Mouse (Mus musculus) heart, embryonic 15.5 days (tissue): ENCODE data around the gene Copz1. TPM values are rescaled to one million over a fixed set of nuclear protein-coding genes. Genes with fewer than 3 reads are reported as not detected.

Source experiments
- ATAC-seq: fragments of 200-750 bp; cut with Nextera tagmentation; replicated peaks from 2 replicates; pipeline ENCODE4 v1.8.0; 2017; ENCODE audit warnings: low read depth, moderate TSS enrichment; ENCODE audit not compliant: insufficient number of reproducible peaks, insufficient read depth, low FRiP score
- H3K27ac ChIP-seq: fragments of 300-500 bp; sonication (generic); 2 replicates; pipeline ENCODE4 v1.5.1; 2015; ENCODE audit warnings: mild to moderate bottlenecking, inconsistent platforms
- H3K27me3 ChIP-seq: fragments of 300-500 bp; sonication (generic); 2 replicates; pipeline ENCODE4 v1.6.1; 2015; ENCODE audit warnings: inconsistent platforms
- H3K36me3 ChIP-seq: fragments of 300-500 bp; sonication (generic); 2 replicates; pipeline ENCODE4 v1.6.1; 2015; ENCODE audit warnings: mild to moderate bottlenecking, inconsistent platforms
- H3K4me1 ChIP-seq: fragments of 300-500 bp; sonication (generic); replicated peaks from 2 replicates; pipeline ENCODE4 v1.6.1; 2015; ENCODE audit warnings: inconsistent platforms
- H3K4me2 ChIP-seq: fragments of 300-500 bp; sonication (generic); 2 replicates; pipeline ENCODE4 v1.6.1; 2015; ENCODE audit warnings: inconsistent platforms, mild to moderate bottlenecking, moderate library complexity
- H3K4me3 ChIP-seq: fragments of 300-500 bp; sonication (generic); 2 replicates; pipeline ENCODE4 v1.5.1; 2015; ENCODE audit warnings: mild to moderate bottlenecking, inconsistent platforms
- H3K9ac ChIP-seq: fragments of 300-500 bp; sonication (generic); 2 replicates; pipeline ENCODE4 v1.6.1; 2015; ENCODE audit warnings: mild to moderate bottlenecking, inconsistent platforms
- H3K9me3 ChIP-seq: fragments of 300-500 bp; sonication (generic); replicated peaks from 2 replicates; pipeline ENCODE4 v1.6.1; 2016; ENCODE audit warnings: inconsistent platforms
- WGBS: fragments of 180-500 bp; shearing (Covaris S2); methylation state at CpG from one replicate; pipeline ENCODE4 v1.1.7; 2015; ENCODE audit warnings: mixed read lengths; 5-methylcytosine and 5-hydroxymethylcytosine counted together
- polyA plus RNA-seq: library from polyadenylated mRNA; unstranded; fragments of >200 nt; fragmentation: Nextera tagmentation; extraction: Ambion mirVana; gene quantifications from 2 replicates; pipeline ENCODE4 v1.2.1, GENCODE M21; 2015

Gene Copz1
- polyA plus RNA-seq, 1 experiment from 2014 or later, result 145 TPM

- H3K4me2 ChIP-seq, result peak overlapping the region; percentile 79
- peak overlapping the region; percentile 63 for H3K9ac ChIP-seq
- peaks cover 2% of the 10 kb centered on the region; the same call in 1 of the 2 replicates for H3K27me3 ChIP-seq
- WGBS, result 17% methylated on average over 8 of the region's 8 CpGs
- H3K4me1 ChIP-seq, result peaks cover 74% of the 10 kb centered on the region
- peak overlapping the region; percentile 76 for H3K27ac ChIP-seq
- no peak for ATAC-seq
- H3K4me3 ChIP-seq, result peak overlapping the region; percentile 54
- no peaks in the 10 kb centered on the region for H3K9me3 ChIP-seq
- H3K36me3 ChIP-seq, result peaks cover 6% of the 10 kb centered on the region; the same call in 1 of the 2 replicates
Observed at GRCm38 (mm10) chr15:103303916-103304615, 31.6 kb downstream of the Copz1 start.

- WGBS, result under 1% methylated on average over 9 of the region's 9 CpGs
- H3K36me3 ChIP-seq, result 0 out of 2 replicates have a peak, but pooled peaks cover 1% of the 10 kb centered on the region
Observed at GRCm38 (mm10) chr15:103304616-103304969, 32.1 kb downstream of the Copz1 start.

GRCm38 (mm10) chr15:103305070-103305678, 32.7 kb downstream of the Copz1 start:
- H3K9me3 ChIP-seq, result no peaks in the 10 kb centered on the region
- ATAC-seq, result peak; percentile 95
- peak overlapping the region; percentile 79 for H3K4me2 ChIP-seq
- H3K36me3 ChIP-seq, result no peaks in the 10 kb centered on the region
- peaks cover 5% of the 10 kb centered on the region; the same call in 1 of the 2 replicates for H3K27me3 ChIP-seq
- H3K9ac ChIP-seq, result peak overlapping the region; percentile 63
- H3K27ac ChIP-seq, result peak overlapping the region; percentile 86
- H3K4me3 ChIP-seq, result peak overlapping the region; percentile 54
- peaks cover 64% of the 10 kb centered on the region for H3K4me1 ChIP-seq
- WGBS, result under 1% methylated on average over 71 of the region's 71 CpGs

More at GRCm38 (mm10) chr15:103304616-103304969, 32.1 kb downstream of the Copz1 start:
- Histone ChIP-seq H3K27me3 (peaks cover 5% of the 10 kb centered on the region; the same call in 1 of the 2 replicates), H3K9ac (peak overlapping the region; percentile 63), H3K9me3 (no peaks in the 10 kb centered on the region), H3K4me1 (peaks cover 70% of the 10 kb centered on the region), H3K27ac (peak overlapping the region; percentile 76), H3K4me3 (peak overlapping the region; percentile 54), H3K4me2 (peak overlapping the region; percentile 79)
- no peak for ATAC-seq

- H3K27me3 ChIP-seq, result peaks cover 5% of the 10 kb centered on the region; the same call in 1 of the 2 replicates
- H3K27ac ChIP-seq, result peak overlapping the region; percentile 86
- ATAC-seq, result no peak
- H3K4me3 ChIP-seq, result peak overlapping the region; percentile 54
- no peaks in the 10 kb centered on the region for H3K9me3 ChIP-seq
- peak overlapping the region; percentile 51 for H3K9ac ChIP-seq
- no peaks in the 10 kb centered on the region for H3K36me3 ChIP-seq
- H3K4me1 ChIP-seq, result peaks cover 55% of the 10 kb centered on the region
- H3K4me2 ChIP-seq, result peak overlapping the region; percentile 79
- 41% methylated on average over 8 of the region's 8 CpGs for WGBS
Observed at GRCm38 (mm10) chr15:103305792-103306645, 33.5 kb downstream of the Copz1 start.

GRCm38 (mm10) chr15:103307125-103307524, 34.6 kb downstream of the Copz1 start:
- H3K9me3 ChIP-seq, result no peaks in the 10 kb centered on the region
- H3K36me3 ChIP-seq, result no peaks in the 10 kb centered on the region
- no peak overlapping the region for H3K27ac ChIP-seq
- peaks cover 46% of the 10 kb centered on the region for H3K4me1 ChIP-seq
- H3K27me3 ChIP-seq, result peaks cover 5% of the 10 kb centered on the region; the same call in 1 of the 2 replicates
- WGBS, result 3% methylated on average over 7 of the region's 7 CpGs
- peak overlapping the region; percentile 34 for H3K4me2 ChIP-seq
- no peak for ATAC-seq
- H3K9ac ChIP-seq, result no peak overlapping the region
- no peak overlapping the region for H3K4me3 ChIP-seq

GRCm38 (mm10) chr15:103308056-103308875, 35.8 kb downstream of the Copz1 start:
- Histone ChIP-seq H3K36me3 (no peaks in the 10 kb centered on the region), H3K27me3 (peaks cover 5% of the 10 kb centered on the region; the same call in 1 of the 2 replicates), H3K9me3 (no peaks in the 10 kb centered on the region), H3K9ac (0 out of 2 replicates have a peak overlapping the region, but pooled peaks have one; percentile 6), H3K27ac (no peak overlapping the region), H3K4me1 (peaks cover 39% of the 10 kb centered on the region), H3K4me3 (no peak overlapping the region), H3K4me2 (peak overlapping the region; percentile 52)
- 42% methylated on average over 28 of the region's 28 CpGs for WGBS
- ATAC-seq, result no peak

GRCm38 (mm10) chr15:103308876-103309580, 36.5 kb downstream of the Copz1 start:
- Histone ChIP-seq H3K4me1 (peaks cover 38% of the 10 kb centered on the region), H3K4me3 (no peak overlapping the region), H3K4me2 (peak overlapping the region; percentile 52), H3K9ac (0 out of 2 replicates have a peak overlapping the region, but pooled peaks have one; percentile 6), H3K27ac (no peak overlapping the region), H3K36me3 (no peaks in the 10 kb centered on the region), H3K9me3 (no peaks in the 10 kb centered on the region), H3K27me3 (peaks cover 5% of the 10 kb centered on the region; the same call in 1 of the 2 replicates)
- WGBS, result 61% methylated on average over 26 of the region's 26 CpGs
- ATAC-seq, result no peak

- Histone ChIP-seq H3K4me2 (no peak within 1 kb of the TSS), H3K36me3 (no peaks in the 10 kb centered on the region), H3K4me3 (no peak within 1 kb of the TSS), H3K27me3 (peaks cover 5% of the 10 kb centered on the region; the same call in 1 of the 2 replicates), H3K4me1 (peaks cover 45% of the 10 kb centered on the region), H3K9me3 (no peaks in the 10 kb centered on the region), H3K27ac (no peak within 1 kb of the TSS), H3K9ac (no peak within 1 kb of the TSS)
- 39% methylated on average over 6 of the region's 6 CpGs for WGBS
- ATAC-seq, result no peak
Observed at GRCm38 (mm10) chr15:103310365-103310910, 37.9 kb downstream of the Copz1 start, which contains the start of gene Gpr84. Gene Gpr84, minus strand, starts transcription at chr15:103310612.

GRCm38 (mm10) chr15:103313495-103314095, 41.1 kb downstream of the Copz1 start:
- no peak overlapping the region for H3K27ac ChIP-seq
- 0 out of 2 replicates have a peak overlapping the region, but pooled peaks have one; percentile 10 for H3K9ac ChIP-seq
- no peaks in the 10 kb centered on the region for H3K36me3 ChIP-seq
- no peaks in the 10 kb centered on the region for H3K9me3 ChIP-seq
- ATAC-seq, result no peak
- peaks cover 46% of the 10 kb centered on the region for H3K4me1 ChIP-seq
- H3K4me3 ChIP-seq, result peak overlapping the region; percentile 37
- peak overlapping the region; percentile 78 for H3K4me2 ChIP-seq
- WGBS, result 15% methylated on average over 18 of the region's 18 CpGs
- H3K27me3 ChIP-seq, result peaks cover 5% of the 10 kb centered on the region; the same call in 1 of the 2 replicates
